Mouse (Mus musculus) olfactory bulb, adult 2 months (tissue): ENCODE results near the gene Rapgef2. TPM values are rescaled to one million over a fixed set of nuclear protein-coding genes. Genes with fewer than 3 reads are reported as not detected.

ENCODE experiments used
- H3K27ac ChIP-seq: fragments of 200-500 bp; 2 replicates; pipeline ENCODE4 v1.5.1; 2012; ENCODE audit warnings: low read depth, low read length; ENCODE audit not compliant: insufficient read depth
- H3K4me1 ChIP-seq: fragments of 200-500 bp; 2 replicates; pipeline ENCODE4 v1.6.1; 2012; ENCODE audit warnings: low read length; ENCODE audit not compliant: control insufficient read depth, insufficient read depth
- H3K4me3 ChIP-seq: fragments of 200-500 bp; 2 replicates; pipeline ENCODE4 v1.5.1; 2012; ENCODE audit warnings: mild to moderate bottlenecking, low read depth, low read length, moderate library complexity; ENCODE audit not compliant: insufficient read depth
- CTCF ChIP-seq: fragments of 200-500 bp; IDR thresholded peaks from 2 replicates; pipeline ENCODE4 v1.5.1; 2012; ENCODE audit warnings: low read depth, mild to moderate bottlenecking, low read length, moderate library complexity; ENCODE audit not compliant: insufficient read depth
- POLR2A ChIP-seq: fragments of 200-500 bp; IDR thresholded peaks from 2 replicates; pipeline ENCODE4 v1.6.1; 2012; ENCODE audit warnings: mild to moderate bottlenecking, low read depth, low read length, moderate library complexity; ENCODE audit not compliant: insufficient read depth
- WGBS: fragments of 180-500 bp; shearing (Covaris S2); methylation state at CpG from one replicate; pipeline ENCODE4 v1.1.7; 2018; 5-methylcytosine and 5-hydroxymethylcytosine counted together
- polyA plus RNA-seq: library from polyadenylated mRNA; stranded (reverse); fragments of >200 nt; gene quantifications from 2 replicates; pipeline ENCODE4 v1.2.4, GENCODE M21; 2012; ENCODE audit warnings: low replicate concordance; ENCODE audit not compliant: missing spikeins, insufficient read depth, insufficient read length

The Rapgef2 gene
- polyA plus RNA-seq, 1 experiment: 61.7 TPM

DNA sequence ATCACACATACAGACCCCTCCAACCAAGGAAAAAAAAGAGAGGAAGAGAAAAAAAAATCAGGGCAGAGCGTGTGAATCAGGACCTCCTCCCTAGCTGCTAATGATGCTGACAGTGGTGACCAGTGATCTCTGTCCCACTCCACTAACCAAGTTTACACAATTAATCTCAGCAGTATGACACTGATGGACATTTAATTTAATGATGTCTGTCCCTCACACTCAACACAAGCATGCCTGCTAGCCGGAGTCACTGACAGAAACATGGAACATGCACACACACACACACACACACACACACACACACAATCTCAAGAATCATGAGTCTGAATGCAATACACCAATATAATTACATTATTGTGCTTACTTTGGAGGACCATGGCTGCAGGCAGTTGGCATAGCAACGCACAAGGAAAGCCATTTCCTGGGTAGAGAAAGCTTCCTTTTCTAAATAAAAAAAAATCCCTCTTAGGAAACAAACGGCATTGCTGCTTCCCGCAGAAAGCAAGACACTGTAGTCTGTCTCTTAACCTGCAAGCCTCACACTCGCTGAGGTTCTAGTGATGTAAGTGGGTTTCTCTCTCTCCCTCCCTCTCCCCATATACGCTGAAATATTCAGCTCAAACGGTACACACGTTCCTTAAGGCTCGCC lies 140.8 kb downstream of the Rapgef2 start:
- TF ChIP-seq CTCF (no peak), POLR2A (no peak)
- H3K4me3 ChIP-seq: peak overlapping the region; percentile 68
- WGBS: 2% methylated on average over 10 of the region's 10 CpGs
- peak overlapping the region; percentile 98 for H3K27ac ChIP-seq
- H3K4me1 ChIP-seq: peaks cover 8% of the 10 kb centered on the region; the same call in 1 of the 2 replicates

- H3K27ac ChIP-seq: peak overlapping the region; percentile 98
- H3K4me3 ChIP-seq: peak overlapping the region; percentile 68
- H3K4me1 ChIP-seq: peaks cover 8% of the 10 kb centered on the region; the same call in 1 of the 2 replicates
- TF ChIP-seq POLR2A (peak; percentile 39; the same call in 1 of the 2 replicates), CTCF (no peak)
- 4% methylated on average over 13 of the region's 13 CpGs for WGBS
Observed at GRCm38 (mm10) chr3:79144672-79145406, 141.5 kb downstream of the Rapgef2 start.

DNA sequence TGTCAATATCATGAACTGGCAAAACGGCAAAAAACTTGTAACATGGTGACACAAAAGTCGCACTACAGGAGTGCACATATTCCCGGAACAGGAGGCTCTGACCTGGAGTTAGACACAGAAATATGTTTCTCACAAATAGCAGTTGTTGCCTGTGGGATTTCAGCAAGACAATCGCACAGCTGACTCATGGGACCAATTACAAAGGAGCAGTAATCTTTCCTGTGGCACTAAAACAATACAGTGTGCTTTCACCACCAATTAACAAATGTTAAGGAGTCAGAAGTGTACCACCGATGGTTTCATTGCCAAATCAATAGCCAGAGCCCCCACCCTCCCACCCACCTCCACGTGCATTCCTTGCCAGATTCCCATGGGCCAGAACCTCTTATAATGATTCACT lies 142.2 kb downstream of the Rapgef2 start:
- Histone ChIP-seq H3K4me1 (peaks cover 8% of the 10 kb centered on the region; the same call in 1 of the 2 replicates), H3K4me3 (no peak overlapping the region), H3K27ac (peak overlapping the region; percentile 50; the same call in 1 of the 2 replicates)
- TF ChIP-seq POLR2A (no peak), CTCF (no peak)
- 15% methylated on average over 6 of the region's 6 CpGs for WGBS

GRCm38 (mm10) chr3:79139245-79139644 lies 147.1 kb downstream of the Rapgef2 start:
- Histone ChIP-seq H3K4me3 (no peak overlapping the region), H3K27ac (0 out of 2 replicates have a peak overlapping the region, but pooled peaks have one; percentile 9), H3K4me1 (peaks cover 11% of the 10 kb centered on the region; the same call in 1 of the 2 replicates)
- WGBS: 8% methylated on average over 3 of the region's 3 CpGs
- no peak for TF ChIP-seq POLR2A
- no peak for TF ChIP-seq CTCF

DNA sequence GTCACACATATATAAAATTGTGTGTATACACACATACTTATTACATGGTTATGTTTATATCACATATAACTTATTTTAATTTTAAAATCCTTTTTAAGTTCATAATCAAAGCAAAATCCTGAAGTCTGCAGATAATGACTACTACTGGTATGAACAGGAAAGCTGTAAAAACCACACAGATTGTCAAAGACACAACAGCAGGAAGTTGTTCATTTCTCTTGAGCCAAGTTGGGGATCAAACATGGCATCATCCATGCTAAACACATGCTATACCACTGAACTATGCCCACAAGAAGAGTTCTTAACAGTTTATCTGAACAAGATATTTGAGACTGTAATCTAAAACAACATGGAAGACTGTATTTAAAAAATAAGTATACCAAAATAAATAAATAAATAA lies 147.7 kb downstream of the Rapgef2 start:
- TF ChIP-seq CTCF (no peak), POLR2A (no peak)
- H3K27ac ChIP-seq: no peak overlapping the region
- H3K4me3 ChIP-seq: no peak overlapping the region
- peaks cover 11% of the 10 kb centered on the region; the same call in 1 of the 2 replicates for H3K4me1 ChIP-seq

DNA sequence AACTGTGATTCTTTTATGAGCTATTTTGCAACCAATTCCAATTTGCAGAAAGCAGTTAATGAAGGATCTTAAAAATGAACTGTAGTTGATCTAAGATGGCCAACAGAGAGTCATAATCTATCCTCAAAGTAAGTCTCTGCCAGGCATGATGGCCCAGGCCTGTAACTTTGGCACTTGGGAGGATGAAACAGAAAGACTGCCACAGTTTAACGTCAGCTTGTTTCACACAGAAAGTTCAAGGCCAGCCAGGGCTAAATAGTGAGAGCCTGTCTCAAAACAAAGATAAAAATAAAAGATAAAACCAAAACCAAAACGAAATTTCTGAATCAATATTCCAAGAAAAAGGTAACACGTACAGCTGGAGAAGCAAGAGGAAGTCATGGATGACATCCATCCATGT lies 155.3 kb downstream of the Rapgef2 start:
- WGBS: 54% methylated on average over 3 of the region's 3 CpGs
- H3K27ac ChIP-seq: peak overlapping the region; percentile 85
- no peak overlapping the region for H3K4me3 ChIP-seq
- peaks cover 12% of the 10 kb centered on the region for H3K4me1 ChIP-seq
- TF ChIP-seq CTCF: no peak
- no peak for TF ChIP-seq POLR2A

- WGBS: 18% methylated on average over 6 of the region's 6 CpGs
- Histone ChIP-seq H3K27ac (peak overlapping the region; percentile 89), H3K4me1 (peaks cover 10% of the 10 kb centered on the region), H3K4me3 (peak overlapping the region; percentile 23)
- no peak for TF ChIP-seq POLR2A
- TF ChIP-seq CTCF: no peak
Observed at GRCm38 (mm10) chr3:79129044-79129600, 157.2 kb downstream of the Rapgef2 start.

DNA sequence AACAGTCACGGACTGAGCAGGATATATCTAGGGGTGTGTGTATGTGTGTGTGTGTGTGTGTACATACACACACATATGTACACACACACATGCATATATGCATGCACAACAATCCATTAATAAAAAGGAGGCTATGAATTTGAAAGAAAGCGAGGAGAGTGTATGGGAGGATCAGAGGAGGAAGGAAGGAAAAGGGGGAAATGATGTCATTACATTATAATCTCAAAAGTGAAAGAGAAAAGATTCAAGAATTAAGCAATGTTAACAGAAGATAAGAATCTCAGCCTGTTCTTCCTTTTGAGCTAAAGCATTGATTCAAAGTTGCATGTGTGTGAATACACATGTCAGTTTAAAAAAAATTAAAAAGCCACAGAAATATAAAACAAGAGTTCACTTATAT lies 158.5 kb downstream of the Rapgef2 start:
- Histone ChIP-seq H3K4me3 (no peak overlapping the region), H3K4me1 (peaks cover 10% of the 10 kb centered on the region), H3K27ac (no peak overlapping the region)
- TF ChIP-seq CTCF: no peak
- no peak for TF ChIP-seq POLR2A
- 72% methylated on average over 2 of the region's 2 CpGs for WGBS

GRCm38 (mm10) chr3:79126857-79127256 lies 159.5 kb downstream of the Rapgef2 start:
- H3K27ac ChIP-seq: no peak overlapping the region
- H3K4me3 ChIP-seq: no peak overlapping the region
- WGBS: 93% methylated on average over 6 of the region's 6 CpGs
- peaks cover 10% of the 10 kb centered on the region for H3K4me1 ChIP-seq
- TF ChIP-seq CTCF: no peak
- TF ChIP-seq POLR2A: no peak
